Mouse (Mus musculus) gastrocnemius, adult 8-10 months (tissue): ENCODE data around the gene Olfr263. TPM values are rescaled to one million over a fixed set of nuclear protein-coding genes. Genes with fewer than 3 reads are reported as not detected.
"Not testable (repeated sequence)": the region's sequence is repeated elsewhere in the genome, so short reads cannot be mapped to it uniquely, and the experiment has no call there.

ENCODE experiments used
- DNase-seq, 2 experiments: peaks; one replicate each; pipeline ENCODE4 v3.0.0; 2022; ENCODE audit warnings: low spot score in 2 of 2
- total RNA-seq, 4 experiments: library from RNA; stranded (reverse); gene quantifications; 2 replicates each; pipeline ENCODE4 v1.2.4; 2022

Gene Olfr263
- total RNA-seq = not detected

DNA sequence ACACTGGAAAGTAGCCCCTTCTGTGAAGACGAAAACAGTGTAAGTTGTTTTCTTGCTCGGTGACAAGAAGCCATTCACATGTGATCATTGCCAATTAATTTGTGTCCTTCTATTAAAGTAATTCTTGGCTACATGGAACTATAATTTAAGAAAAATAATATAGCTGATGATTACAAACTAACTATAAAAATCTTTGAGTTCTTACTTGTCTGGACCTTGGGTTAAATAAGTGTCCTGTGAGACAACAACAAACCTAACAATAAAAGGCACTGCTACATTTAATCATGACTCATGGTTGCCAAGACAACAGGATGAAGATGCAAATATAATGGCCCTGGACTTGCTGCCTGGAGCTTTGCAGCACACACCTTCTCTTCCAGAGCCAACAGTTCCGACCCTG, at the start of gene Olfr263:
TSS of gene Olfr263 (plus strand) at position 301 of the 400 bp plus-strand sequence.
- DNase-seq = not testable (repeated sequence)

- no peak for DNase-seq
Measured at GRCm38 (mm10) chr13:21082686-21083085, 46.8 kb upstream of the Olfr263 start.

DNA sequence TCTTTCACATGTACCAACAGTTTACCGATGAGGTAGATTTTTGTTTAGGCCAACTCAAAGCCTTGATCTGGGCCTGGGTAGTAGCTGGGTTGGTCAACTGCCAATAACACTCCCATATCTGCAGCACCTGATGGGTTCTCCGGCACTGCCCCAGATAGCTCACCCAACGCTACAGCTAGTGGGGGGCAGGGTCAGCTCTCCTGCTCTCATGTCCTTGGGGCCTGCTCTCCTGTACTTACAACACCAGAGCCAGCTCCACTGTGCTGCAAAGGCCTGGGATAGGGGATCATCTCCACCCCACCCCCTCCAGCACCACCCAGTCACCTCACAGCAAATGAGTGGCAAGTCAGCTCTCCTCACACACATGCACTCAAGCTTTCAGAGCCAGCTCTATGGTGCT, 19.7 kb upstream of the Olfr263 start:
- DNase-seq = no peak

DNA sequence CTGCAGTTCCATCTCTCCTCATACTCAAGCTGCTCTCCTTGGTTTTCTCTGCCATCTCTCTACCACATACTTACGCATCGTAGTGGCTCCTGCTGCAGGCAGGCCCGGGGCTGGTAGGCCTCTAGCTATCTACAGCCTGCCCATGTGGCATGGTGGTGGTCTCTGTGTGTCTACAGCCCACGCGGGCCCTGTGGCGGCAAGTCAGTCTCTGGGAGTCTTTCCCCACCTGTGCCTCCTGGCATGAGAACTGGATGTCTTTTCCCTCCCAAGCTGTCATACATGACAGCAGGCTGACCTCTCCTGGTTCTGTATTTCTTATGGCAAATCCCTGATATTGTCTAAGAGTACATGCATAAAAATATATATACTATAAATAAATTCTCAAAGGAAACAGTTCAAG, 19.0 kb upstream of the Olfr263 start:
- DNase-seq = no peak

DNA sequence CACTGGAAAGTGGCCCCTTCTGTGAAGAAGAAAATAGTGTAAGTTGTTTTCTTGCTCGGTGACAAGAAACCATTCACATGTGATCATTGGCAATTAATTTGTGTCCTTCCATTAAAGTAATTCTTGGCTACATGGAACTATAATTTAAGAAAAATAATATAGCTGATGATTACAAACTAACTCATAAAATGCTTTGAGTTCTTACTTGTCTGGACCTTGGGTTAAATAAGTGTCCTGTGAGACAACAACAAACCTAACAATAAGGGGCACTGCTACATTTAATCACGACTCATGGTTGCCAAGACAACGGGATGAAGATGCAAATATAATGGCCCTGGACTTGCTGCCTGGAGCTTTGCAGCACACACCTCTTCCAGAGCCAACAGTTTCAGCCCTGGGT, 18.3 kb upstream of the Olfr263 start, which contains the start of gene Olfr1369-ps1:
TSS of gene Olfr1369-ps1 (plus strand) at position 301 of the 400 bp plus-strand sequence.
- DNase-seq = not testable (repeated sequence)

DNA sequence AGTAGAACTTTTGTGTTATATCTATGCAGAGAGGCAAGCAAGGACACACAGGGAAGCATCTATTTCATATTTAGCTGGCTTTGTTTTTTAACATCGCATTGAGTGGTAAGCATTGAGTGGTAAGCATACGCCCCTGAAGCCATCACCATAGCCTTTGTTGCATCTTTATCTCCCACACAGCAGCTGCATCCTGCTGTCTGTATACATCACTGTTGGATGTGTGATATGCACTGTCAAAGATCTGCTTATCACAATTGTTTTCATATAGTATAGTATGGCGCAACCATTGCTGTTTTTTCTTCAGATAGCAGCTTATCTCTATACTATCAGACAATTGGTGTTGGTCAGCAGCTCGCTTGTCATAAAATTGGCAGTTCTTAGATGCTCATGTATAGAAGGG, 15.3 kb upstream of the Olfr263 start:
- DNase-seq = no peak

DNA sequence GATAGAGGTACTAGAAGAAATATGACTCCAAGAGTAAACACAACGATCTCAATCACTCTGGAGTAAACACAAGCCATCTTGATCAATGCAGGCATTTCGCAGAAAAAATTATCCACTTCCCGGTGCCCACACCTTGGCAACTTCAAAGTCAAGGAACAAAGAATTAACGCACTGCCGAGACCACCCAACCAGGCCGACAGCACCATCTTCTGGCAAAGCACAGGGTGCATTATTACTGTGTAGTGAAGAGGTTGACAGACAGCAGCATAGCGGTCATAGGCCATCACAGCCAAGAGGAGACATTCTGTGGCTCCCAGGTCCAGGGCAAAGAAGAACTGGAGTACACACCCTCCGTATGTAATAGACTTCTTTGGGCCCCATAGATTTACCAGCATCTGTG, 13.0 kb downstream of the Olfr263 start:
- DNase-seq = no peak

DNA sequence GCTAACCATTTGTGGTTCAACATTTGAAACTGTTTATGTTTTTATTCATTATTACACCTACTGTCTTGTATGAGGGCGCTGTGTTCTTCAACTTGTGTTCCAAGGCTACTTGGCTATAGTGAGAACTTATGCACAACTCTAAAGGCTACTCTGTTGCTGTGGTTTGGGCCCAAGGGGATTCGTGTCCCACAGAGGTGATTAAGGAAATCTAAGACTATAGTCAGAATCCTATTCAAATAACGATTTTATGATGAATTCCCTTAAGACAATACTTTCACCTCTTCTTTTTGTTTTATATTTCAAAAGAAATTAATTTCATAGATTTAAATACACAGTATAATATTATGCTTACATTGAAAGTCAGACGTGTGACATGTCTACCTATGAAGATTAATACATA, 16.3 kb downstream of the Olfr263 start, which contains the start of gene Olfr1368:
TSS of gene Olfr1368 (minus strand) at position 101 of the 400 bp plus-strand sequence.
- DNase-seq = no peak

- DNase-seq = no peak
Measured at GRCm38 (mm10) chr13:21155888-21156287, 26.4 kb downstream of the Olfr263 start.

DNA sequence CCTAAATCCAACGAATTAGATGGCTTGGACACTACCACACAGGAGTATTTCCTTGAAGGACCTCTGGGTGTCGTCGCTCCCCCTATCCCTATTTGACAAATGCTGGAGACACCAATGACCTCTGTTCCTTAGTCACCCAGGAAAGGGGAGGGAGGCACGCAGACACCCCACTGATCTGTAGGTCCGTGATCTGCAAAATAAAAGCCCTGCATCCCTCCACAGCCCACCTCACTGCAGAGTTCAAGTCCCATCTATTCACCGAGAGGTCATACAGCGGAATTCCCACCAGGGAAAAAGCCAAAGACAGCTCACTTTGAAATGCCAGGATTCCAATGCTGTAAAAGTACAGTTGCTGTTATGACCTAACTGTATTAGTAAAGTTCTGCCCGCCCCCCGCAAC, 28.6 kb downstream of the Olfr263 start:
- no peak for DNase-seq

DNA sequence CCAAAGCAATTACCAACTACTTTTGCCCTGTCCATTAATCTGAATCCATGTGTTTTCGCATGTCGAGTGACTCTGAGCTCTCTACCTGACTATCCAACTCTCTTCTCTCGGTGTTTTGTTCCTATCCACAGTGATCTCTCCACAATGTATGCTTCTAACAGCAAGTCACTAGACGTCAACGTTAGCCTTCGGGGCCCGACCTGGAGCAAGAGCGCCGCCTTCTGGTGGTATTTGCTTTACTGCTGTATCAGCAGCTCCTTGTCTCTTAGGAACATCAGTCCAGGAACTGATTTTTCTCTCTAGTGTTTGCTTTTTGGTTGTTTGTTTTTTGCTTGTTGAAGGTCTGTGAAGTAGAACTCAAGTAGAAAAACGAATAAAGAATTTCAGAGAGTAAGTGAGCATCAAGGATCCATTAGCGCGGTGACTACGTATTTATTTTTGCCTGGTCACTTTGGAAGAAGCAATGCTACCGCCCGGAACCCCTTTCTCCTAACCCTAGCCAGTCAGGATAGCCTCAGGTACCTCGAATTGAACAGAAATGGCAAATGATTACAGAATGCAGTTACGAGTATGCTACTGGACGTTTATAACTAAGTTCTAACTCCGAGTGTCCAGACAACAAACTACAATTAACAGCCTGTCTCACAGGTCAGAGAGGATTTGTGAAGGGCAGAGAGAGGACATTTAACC, 29.5 kb downstream of the Olfr263 start:
- peak; percentile 45 to 63 for DNase-seq

GRCm38 (mm10) chr13:21159475-21159819, 30.0 kb downstream of the Olfr263 start:
- no peak for DNase-seq

DNA sequence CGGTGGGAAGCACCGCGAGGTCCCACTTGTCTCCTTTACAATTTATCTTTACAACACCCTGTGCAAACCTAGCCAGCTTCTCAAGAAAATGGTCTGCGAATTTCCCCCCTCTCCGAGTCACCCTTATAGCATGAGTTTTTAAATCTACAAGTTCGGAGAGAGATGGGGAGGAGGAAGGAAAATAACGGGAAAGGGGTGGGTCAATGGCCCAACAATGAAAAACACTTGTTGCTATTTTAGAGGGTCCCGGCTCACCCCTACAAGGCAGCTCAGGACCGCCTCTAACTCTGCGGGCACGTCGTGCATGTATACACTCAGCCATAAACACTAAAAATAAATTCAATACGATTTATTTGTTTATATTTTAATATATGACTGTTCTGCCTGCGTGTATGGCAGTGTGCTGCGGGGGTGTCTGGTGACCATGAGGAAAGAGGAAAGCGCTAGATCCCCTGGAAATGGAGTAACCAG, 30.6 kb downstream of the Olfr263 start:
- DNase-seq = no peak

GRCm38 (mm10) chr13:21160657-21161590, 31.5 kb downstream of the Olfr263 start:
- DNase-seq = peak; percentile 80 to 84

- no peak for DNase-seq
Measured at GRCm38 (mm10) chr13:21161591-21161990, 32.2 kb downstream of the Olfr263 start.

- DNase-seq = no peak
Measured at GRCm38 (mm10) chr13:21162591-21162990, 33.2 kb downstream of the Olfr263 start.

DNA sequence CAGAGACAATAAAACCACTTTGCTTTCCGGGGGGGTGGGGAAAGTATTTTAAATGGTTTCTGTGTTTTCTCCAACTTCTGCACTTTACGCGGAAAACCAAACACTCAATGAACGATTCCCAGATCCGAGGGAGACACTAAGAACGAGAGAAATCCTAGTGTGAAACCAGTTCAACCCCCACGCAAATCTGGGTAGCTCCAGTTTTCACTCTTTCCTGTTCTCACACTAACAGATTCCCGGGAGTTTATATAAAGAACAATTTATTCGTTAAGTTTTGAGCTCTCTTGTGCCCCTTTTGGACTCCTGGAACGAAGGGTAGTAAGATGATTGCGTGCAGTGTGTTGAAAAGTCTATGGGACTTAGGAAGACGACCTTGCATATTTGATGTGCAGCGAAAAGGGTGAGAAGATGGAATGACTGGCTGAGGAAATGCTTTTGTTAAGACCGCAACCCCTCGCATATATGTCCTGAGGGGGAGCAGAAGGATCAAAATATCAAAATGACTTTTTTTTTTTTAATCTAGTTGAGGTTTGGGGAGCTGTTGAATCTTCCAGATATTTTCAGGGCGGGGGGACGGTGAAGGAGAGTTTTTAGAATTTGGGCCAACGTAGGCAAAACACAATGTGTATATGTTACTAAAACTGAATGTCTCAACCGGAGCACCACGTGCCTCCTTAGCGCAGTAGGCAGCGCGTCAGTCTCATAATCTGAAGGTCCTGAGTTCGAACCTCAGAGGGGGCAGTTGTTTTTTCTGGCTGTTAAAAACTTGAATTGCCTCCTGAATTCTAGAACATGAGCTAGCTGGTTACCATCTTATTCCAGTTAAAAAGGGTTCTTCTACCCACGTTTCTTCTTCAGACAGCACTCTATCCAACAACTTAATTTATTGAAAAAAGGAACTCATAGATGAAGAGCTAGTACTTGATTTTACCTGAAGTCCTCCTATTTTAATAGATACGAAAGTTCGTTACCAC, 37.8 kb downstream of the Olfr263 start:
- DNase-seq = peak; percentile 37 to 44

DNA sequence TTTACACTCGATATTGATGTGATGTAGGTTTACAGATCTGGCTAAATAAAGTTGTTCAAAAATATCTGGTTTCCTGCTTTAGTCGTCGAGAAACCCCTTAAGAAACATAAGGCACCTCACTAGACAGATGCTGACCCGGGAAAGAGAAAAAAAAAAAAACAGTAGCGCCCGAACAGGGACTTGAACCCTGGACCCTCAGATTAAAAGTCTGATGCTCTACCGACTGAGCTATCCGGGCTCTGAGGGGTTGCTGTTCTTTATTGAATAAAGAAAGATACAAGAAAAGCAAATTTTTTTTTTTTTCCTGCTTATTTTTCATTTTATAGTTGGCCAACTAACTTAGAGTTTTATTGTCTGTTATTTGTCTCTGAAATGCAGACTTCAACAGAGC, 38.5 kb downstream of the Olfr263 start:
- no peak for DNase-seq

DNA sequence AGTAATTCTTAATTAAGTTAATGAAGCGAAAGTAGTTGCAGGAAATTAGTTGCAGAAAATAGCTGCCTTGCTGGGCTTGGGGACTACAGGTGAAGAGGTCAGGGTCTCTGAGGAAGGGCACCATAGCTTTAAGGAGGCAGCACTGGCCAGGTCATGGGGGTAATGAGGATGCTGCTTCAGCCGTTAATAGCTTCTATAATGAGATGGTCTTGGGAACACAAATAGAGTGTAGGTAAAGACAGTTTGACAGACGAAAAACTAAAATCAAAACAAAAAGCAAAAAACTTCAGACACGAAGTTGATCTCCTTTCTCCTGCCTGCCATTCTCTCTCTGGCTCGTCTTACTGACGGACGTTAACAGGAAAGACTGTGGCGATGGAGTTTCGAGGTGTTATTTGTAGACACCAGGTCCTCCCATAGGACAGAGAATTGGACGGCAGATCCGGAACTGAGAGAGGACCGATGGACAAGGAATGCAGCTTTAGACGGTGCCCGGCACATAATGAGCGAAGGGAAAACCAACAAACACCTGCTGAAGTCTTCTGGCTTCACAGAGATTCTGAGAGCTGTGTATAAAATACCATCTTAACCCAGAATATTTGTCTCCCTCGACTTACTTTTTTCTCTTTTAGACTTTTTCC, 39.1 kb downstream of the Olfr263 start:
- no peak for DNase-seq

DNA sequence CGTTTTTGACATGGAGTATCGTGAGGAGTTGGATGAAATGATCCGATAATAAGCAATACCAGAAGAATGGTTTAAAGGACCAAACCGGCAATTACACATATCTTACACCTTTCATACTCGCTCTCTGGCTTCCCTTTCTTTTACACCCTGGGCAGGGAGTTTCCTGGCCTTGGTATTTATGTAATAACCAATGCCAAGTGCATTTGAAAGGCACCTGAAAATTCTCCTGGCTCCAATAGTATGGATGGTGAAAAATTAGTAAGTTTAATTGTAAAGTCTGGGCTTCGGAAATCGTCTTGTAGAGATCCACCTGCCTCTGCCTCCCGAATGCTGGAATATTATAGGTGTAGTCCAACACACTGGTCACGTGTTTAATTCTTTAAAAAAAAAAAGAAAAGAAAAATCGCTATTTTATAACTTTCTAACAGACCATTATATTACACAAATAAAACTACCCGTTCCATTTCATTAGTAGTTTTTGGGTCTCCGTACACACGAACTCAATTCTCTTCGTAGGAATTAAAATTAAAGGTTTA, 39.8 kb downstream of the Olfr263 start:
- DNase-seq = no peak
